Mouse (Mus musculus): Measurements from ENCODE around the gene Htr1d. TPM values are rescaled to one million over a fixed set of nuclear protein-coding genes. Genes with fewer than 3 reads are reported as not detected.

Gene Htr1d
- polyA plus RNA-seq (2015; fragmentation: Nextera tagmentation; extraction: Ambion mirVana): 0.25 and 0.56 TPM in 2 replicates

DNA sequence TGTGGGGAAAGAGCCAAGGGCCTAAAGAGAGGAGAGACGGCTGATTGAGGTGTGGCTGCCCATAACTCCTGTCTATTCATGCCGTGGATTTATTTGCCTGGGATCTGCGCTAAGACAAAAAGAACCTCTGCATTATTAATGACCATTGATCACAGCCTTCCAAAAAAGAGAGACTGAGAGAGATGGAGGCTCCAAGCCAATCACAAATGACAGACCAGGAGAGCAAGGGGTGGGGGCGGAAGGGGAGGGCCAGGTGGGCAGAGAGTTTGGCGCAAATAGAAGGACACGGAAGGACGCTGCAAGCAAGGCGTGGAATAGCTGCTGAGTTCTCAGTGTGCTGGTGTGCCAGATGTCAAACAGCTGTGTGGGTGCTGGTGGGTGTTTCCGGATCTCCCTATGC lies at the start of gene Htr1d:
Gene Htr1d (plus strand): TSS at position 301 of the 400 bp plus-strand sequence.
- H3K27ac ChIP-seq: no peak within 1 kb of the TSS
- no peaks in the 10 kb centered on the region for H3K36me3 ChIP-seq (ENCODE audit: insufficient read depth, low read length)
- H3K4me1 ChIP-seq (replicated peaks; ENCODE audit: insufficient read depth, low read length): no peaks in the 10 kb centered on the region; the same call in 1 of the 2 replicates
- H3K9ac ChIP-seq (ENCODE audit: low read depth, low read length): peak within 1 kb of the TSS; percentile 44
- DNase-seq (ENCODE audit: low spot score) (no peak), ATAC-seq (replicated peaks; ENCODE audit: low FRiP score, low read depth) (no peak)
- no peaks in the 10 kb centered on the region for H3K9me3 ChIP-seq (replicated peaks; ENCODE audit: low read length)
- 78% methylated on average over 9 of the region's 9 CpGs for WGBS
- H3K4me3 ChIP-seq (replicated peaks; ENCODE audit: low read depth, low read length): peak within 1 kb of the TSS; percentile 45
- peak within 1 kb of the TSS; percentile 90 for H3K4me2 ChIP-seq (ENCODE audit: low read length)
- TF ChIP-seq CTCF (IDR thresholded peaks at IDR 0.05; ENCODE audit: low read depth): no peak
- H3K27me3 ChIP-seq (ENCODE audit: insufficient read depth, low read length): peaks cover 9% of the 10 kb centered on the region; the same call in 1 of the 2 replicates

- 76% methylated on average over 5 of the region's 5 CpGs for WGBS
- no peak overlapping the region for H3K27ac ChIP-seq
- no peak for TF ChIP-seq CTCF (IDR thresholded peaks at IDR 0.05; ENCODE audit: low read depth)
- H3K36me3 ChIP-seq (ENCODE audit: insufficient read depth, low read length): no peaks in the 10 kb centered on the region
- no peak overlapping the region for H3K9ac ChIP-seq (ENCODE audit: low read depth, low read length)
- H3K4me2 ChIP-seq (ENCODE audit: low read length): no peak overlapping the region
- no peaks in the 10 kb centered on the region for H3K27me3 ChIP-seq (ENCODE audit: insufficient read depth, low read length)
- no peaks in the 10 kb centered on the region for H3K4me1 ChIP-seq (replicated peaks; ENCODE audit: insufficient read depth, low read length)
- ATAC-seq (replicated peaks; ENCODE audit: low FRiP score, low read depth) (no peak), DNase-seq (ENCODE audit: low spot score) (no peak)
- H3K4me3 ChIP-seq (replicated peaks; ENCODE audit: low read depth, low read length): no peak overlapping the region
- H3K9me3 ChIP-seq (replicated peaks; ENCODE audit: low read length): no peaks in the 10 kb centered on the region
Measured at GRCm38 (mm10) chr4:136377001-136377400, 46.3 kb upstream of the Htr1d start.

DNA sequence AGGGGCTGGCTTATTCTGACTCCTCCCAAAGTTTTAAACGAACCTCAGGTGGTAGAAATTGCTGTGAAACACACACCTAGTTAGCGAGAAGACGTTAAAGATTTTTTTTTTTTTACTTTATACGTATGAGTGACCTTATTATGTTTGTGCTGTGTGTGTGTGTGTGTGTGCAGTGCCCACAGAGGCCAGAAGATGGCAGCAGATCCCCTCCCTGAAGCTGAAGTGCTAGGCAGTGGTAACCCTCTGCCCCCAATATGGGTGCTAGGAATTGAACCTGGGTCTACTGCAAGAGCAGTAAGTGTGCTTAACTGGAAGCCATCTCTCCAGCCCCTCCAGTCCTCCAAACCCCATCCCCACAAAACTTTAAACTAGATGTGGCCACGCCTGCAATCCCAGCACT lies 40.3 kb upstream of the Htr1d start:
- ATAC-seq (replicated peaks; ENCODE audit: low FRiP score, low read depth) (no peak), DNase-seq (ENCODE audit: low spot score) (no peak)
- Histone ChIP-seq H3K4me2 (ENCODE audit: low read length) (no peak overlapping the region), H3K27ac (no peak overlapping the region), H3K9me3 (replicated peaks; ENCODE audit: low read length) (no peaks in the 10 kb centered on the region), H3K36me3 (ENCODE audit: insufficient read depth, low read length) (no peaks in the 10 kb centered on the region), H3K4me3 (replicated peaks; ENCODE audit: low read depth, low read length) (no peak overlapping the region), H3K4me1 (replicated peaks; ENCODE audit: insufficient read depth, low read length) (no peaks in the 10 kb centered on the region), H3K9ac (ENCODE audit: low read depth, low read length) (no peak overlapping the region), H3K27me3 (ENCODE audit: insufficient read depth, low read length) (no peaks in the 10 kb centered on the region)
- peak; percentile 54 for TF ChIP-seq CTCF (IDR thresholded peaks at IDR 0.05; ENCODE audit: low read depth)
- 84% methylated on average over 5 of the region's 5 CpGs for WGBS

GRCm38 (mm10) chr4:136383839-136384238 lies 39.5 kb upstream of the Htr1d start:
- DNase-seq (ENCODE audit: low spot score): no peak
- H3K4me3 ChIP-seq (replicated peaks; ENCODE audit: low read depth, low read length): no peak overlapping the region
- no peak overlapping the region for H3K4me2 ChIP-seq (ENCODE audit: low read length)
- no peaks in the 10 kb centered on the region for H3K27me3 ChIP-seq (ENCODE audit: insufficient read depth, low read length)
- no peak overlapping the region for H3K27ac ChIP-seq
- ATAC-seq (replicated peaks; ENCODE audit: low FRiP score, low read depth): no peak
- WGBS: 76% methylated on average over 6 of the region's 6 CpGs
- H3K36me3 ChIP-seq (ENCODE audit: insufficient read depth, low read length): no peaks in the 10 kb centered on the region
- no peak overlapping the region for H3K9ac ChIP-seq (ENCODE audit: low read depth, low read length)
- no peaks in the 10 kb centered on the region for H3K4me1 ChIP-seq (replicated peaks; ENCODE audit: insufficient read depth, low read length)
- H3K9me3 ChIP-seq (replicated peaks; ENCODE audit: low read length): no peaks in the 10 kb centered on the region
- no peak for TF ChIP-seq CTCF (IDR thresholded peaks at IDR 0.05; ENCODE audit: low read depth)

- H3K4me1 ChIP-seq (replicated peaks; ENCODE audit: insufficient read depth, low read length): no peaks in the 10 kb centered on the region
- H3K27me3 ChIP-seq (ENCODE audit: insufficient read depth, low read length): no peaks in the 10 kb centered on the region
- no peak overlapping the region for H3K4me2 ChIP-seq (ENCODE audit: low read length)
- no peak overlapping the region for H3K9ac ChIP-seq (ENCODE audit: low read depth, low read length)
- H3K4me3 ChIP-seq (replicated peaks; ENCODE audit: low read depth, low read length): no peak overlapping the region
- 53% methylated on average over 11 of the region's 11 CpGs for WGBS
- DNase-seq (ENCODE audit: low spot score) (no peak), ATAC-seq (replicated peaks; ENCODE audit: low FRiP score, low read depth) (no peak)
- H3K27ac ChIP-seq: no peak overlapping the region
- no peak for TF ChIP-seq CTCF (IDR thresholded peaks at IDR 0.05; ENCODE audit: low read depth)
- no peaks in the 10 kb centered on the region for H3K9me3 ChIP-seq (replicated peaks; ENCODE audit: low read length)
- H3K36me3 ChIP-seq (ENCODE audit: insufficient read depth, low read length): no peaks in the 10 kb centered on the region
Measured at GRCm38 (mm10) chr4:136387261-136387660, 36.1 kb upstream of the Htr1d start.

DNA sequence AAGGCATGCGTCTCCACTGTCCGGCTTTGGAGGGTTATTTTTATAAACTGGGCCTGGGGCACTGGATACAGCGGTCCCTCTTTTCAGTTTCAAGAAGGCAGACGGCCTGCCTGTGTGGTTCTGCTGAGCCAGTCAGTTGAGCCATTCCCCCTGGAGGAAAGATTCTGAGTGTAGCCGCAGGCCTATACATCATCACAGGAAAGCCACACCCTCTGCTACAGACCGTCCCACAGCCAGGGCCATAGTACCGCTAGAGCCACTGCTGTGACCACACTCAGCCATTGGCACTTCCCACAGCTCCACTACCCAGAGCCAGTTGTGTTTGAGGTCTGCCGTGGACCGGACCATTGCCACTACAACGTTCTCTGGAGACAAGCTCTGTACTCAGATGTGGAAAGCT lies 21.5 kb upstream of the Htr1d start:
- no peaks in the 10 kb centered on the region for H3K36me3 ChIP-seq (ENCODE audit: insufficient read depth, low read length)
- 85% methylated on average over 10 of the region's 10 CpGs for WGBS
- no peak for DNase-seq (ENCODE audit: low spot score)
- ATAC-seq (replicated peaks; ENCODE audit: low FRiP score, low read depth): no peak
- TF ChIP-seq CTCF (IDR thresholded peaks at IDR 0.05; ENCODE audit: low read depth): no peak
- H3K9ac ChIP-seq (ENCODE audit: low read depth, low read length): no peak overlapping the region
- no peaks in the 10 kb centered on the region for H3K27me3 ChIP-seq (ENCODE audit: insufficient read depth, low read length)
- H3K4me3 ChIP-seq (replicated peaks; ENCODE audit: low read depth, low read length): no peak overlapping the region
- H3K9me3 ChIP-seq (replicated peaks; ENCODE audit: low read length): no peaks in the 10 kb centered on the region
- no peaks in the 10 kb centered on the region for H3K4me1 ChIP-seq (replicated peaks; ENCODE audit: insufficient read depth, low read length)
- no peak overlapping the region for H3K4me2 ChIP-seq (ENCODE audit: low read length)
- no peak overlapping the region for H3K27ac ChIP-seq

GRCm38 (mm10) chr4:136407831-136408230 lies 15.5 kb upstream of the Htr1d start:
- H3K4me2 ChIP-seq (ENCODE audit: low read length): no peak overlapping the region
- peak; percentile 79 for DNase-seq (ENCODE audit: low spot score)
- H3K9me3 ChIP-seq (replicated peaks; ENCODE audit: low read length): no peaks in the 10 kb centered on the region
- ATAC-seq (replicated peaks; ENCODE audit: low FRiP score, low read depth): no peak; the same call in 1 of the 2 replicates
- no peak overlapping the region for H3K9ac ChIP-seq (ENCODE audit: low read depth, low read length)
- H3K4me1 ChIP-seq (replicated peaks; ENCODE audit: insufficient read depth, low read length): 0 out of 2 replicates have a peak, but pooled peaks cover 3% of the 10 kb centered on the region
- no peak overlapping the region for H3K4me3 ChIP-seq (replicated peaks; ENCODE audit: low read depth, low read length)
- H3K27ac ChIP-seq: no peak overlapping the region
- H3K27me3 ChIP-seq (ENCODE audit: insufficient read depth, low read length): no peaks in the 10 kb centered on the region
- no peaks in the 10 kb centered on the region for H3K36me3 ChIP-seq (ENCODE audit: insufficient read depth, low read length)
- TF ChIP-seq CTCF (IDR thresholded peaks at IDR 0.05; ENCODE audit: low read depth): no peak
- WGBS: 51% methylated on average over 11 of the region's 11 CpGs

Measured in kidney, postnatal 0 days (tissue).